Mouse (Mus musculus) midbrain, embryonic 12.5 days (tissue): ENCODE results near the gene Kng2. TPM values are rescaled to one million over a fixed set of nuclear protein-coding genes. Genes with fewer than 3 reads are reported as not detected.
A peak's percentile ranks its signal among the peaks of the same experiment; 100 is the strongest.
"Not testable (repeated sequence)": the region's sequence is repeated elsewhere in the genome, so short reads cannot be mapped to it uniquely, and the experiment has no call there.

ENCODE experiments used
- ATAC-seq: fragments of 200-750 bp; cut with Nextera tagmentation; 2 replicates; pipeline ENCODE4 v1.8.0; 2017; ENCODE audit warnings: low read depth, moderate TSS enrichment, moderate library complexity; ENCODE audit not compliant: low FRiP score
- H3K27ac ChIP-seq: fragments of 300-500 bp; sonication (generic); replicated peaks from 2 replicates; pipeline ENCODE4 v1.5.1; 2016; ENCODE audit warnings: mild to moderate bottlenecking
- H3K27me3 ChIP-seq: fragments of 300-500 bp; sonication (generic); 2 replicates; pipeline ENCODE4 v1.6.1; 2016; ENCODE audit warnings: mild to moderate bottlenecking
- H3K36me3 ChIP-seq: fragments of 300-500 bp; sonication (generic); 2 replicates; pipeline ENCODE4 v1.6.1; 2016
- H3K4me1 ChIP-seq: fragments of 300-500 bp; sonication (generic); 2 replicates; pipeline ENCODE4 v1.6.1; 2016
- H3K4me2 ChIP-seq: fragments of 300-500 bp; sonication (generic); replicated peaks from 2 replicates; pipeline ENCODE4 v1.6.1; 2016; ENCODE audit warnings: mild to moderate bottlenecking, moderate library complexity
- H3K4me3 ChIP-seq: fragments of 300-500 bp; sonication (generic); 2 replicates; pipeline ENCODE4 v1.5.1; 2016; ENCODE audit warnings: mild to moderate bottlenecking
- H3K9ac ChIP-seq: fragments of 300-500 bp; sonication (generic); replicated peaks from 2 replicates; pipeline ENCODE4 v1.6.1; 2016; ENCODE audit warnings: mild to moderate bottlenecking, moderate library complexity
- H3K9me3 ChIP-seq: fragments of 300-500 bp; sonication (generic); 2 replicates; pipeline ENCODE4 v1.6.1; 2016; ENCODE audit warnings: mild to moderate bottlenecking
- WGBS: fragments of 180-500 bp; shearing (Covaris S2); methylation state at CpG from one replicate; pipeline ENCODE4 v1.1.7; 2016; 5-methylcytosine and 5-hydroxymethylcytosine counted together
- polyA plus RNA-seq: library from polyadenylated mRNA; unstranded; fragments of >200 nt; fragmentation: Nextera tagmentation; extraction: Ambion mirVana; gene quantifications from 2 replicates; pipeline ENCODE4 v1.2.1, GENCODE M21; 2016

Gene Kng2
- polyA plus RNA-seq, 1 experiment from 2014 or later = not detected

GRCm38 (mm10) chr16:23026582-23026981, 2.7 kb downstream of the Kng2 start:
- 0 out of 2 replicates have a peak, but pooled peaks cover 5% of the 10 kb centered on the region for H3K4me1 ChIP-seq
- no peaks in the 10 kb centered on the region for H3K36me3 ChIP-seq
- ATAC-seq = no peak
- no peaks in the 10 kb centered on the region for H3K27me3 ChIP-seq
- H3K4me3 ChIP-seq = no peak overlapping the region
- H3K9me3 ChIP-seq = no peaks in the 10 kb centered on the region
- H3K9ac ChIP-seq = no peak overlapping the region
- H3K4me2 ChIP-seq = no peak overlapping the region
- no peak overlapping the region for H3K27ac ChIP-seq

- no peak overlapping the region for H3K9ac ChIP-seq
- no peaks in the 10 kb centered on the region for H3K27me3 ChIP-seq
- H3K36me3 ChIP-seq = no peaks in the 10 kb centered on the region
- no peak for ATAC-seq
- no peak overlapping the region for H3K4me2 ChIP-seq
- H3K4me1 ChIP-seq = peaks cover 13% of the 10 kb centered on the region; the same call in 1 of the 2 replicates
- H3K27ac ChIP-seq = no peak overlapping the region
- H3K4me3 ChIP-seq = no peak overlapping the region
- WGBS = 46% methylated on average over 6 of the region's 6 CpGs
- no peaks in the 10 kb centered on the region for H3K9me3 ChIP-seq
Observed at GRCm38 (mm10) chr16:23025111-23025510, 4.2 kb downstream of the Kng2 start.

- H3K4me1 ChIP-seq = peaks cover 13% of the 10 kb centered on the region; the same call in 1 of the 2 replicates
- H3K9ac ChIP-seq, H3K27me3 ChIP-seq, H3K4me3 ChIP-seq, H3K36me3 ChIP-seq, H3K27ac ChIP-seq, H3K4me2 ChIP-seq, ATAC-seq, H3K9me3 ChIP-seq: not testable (repeated sequence)
- 3% methylated on average over 1 of the region's 1 CpGs for WGBS
Observed at GRCm38 (mm10) chr16:23020571-23020970, 8.7 kb downstream of the Kng2 start.

- not testable (repeated sequence) for ATAC-seq, H3K27me3 ChIP-seq, H3K4me2 ChIP-seq, H3K4me3 ChIP-seq, H3K27ac ChIP-seq, H3K9ac ChIP-seq, H3K4me1 ChIP-seq, H3K36me3 ChIP-seq, H3K9me3 ChIP-seq
- WGBS = 66% methylated on average over 8 of the region's 8 CpGs
Observed at GRCm38 (mm10) chr16:23014645-23015044, 14.6 kb downstream of the Kng2 start.

- not testable (repeated sequence) for H3K4me3 ChIP-seq, H3K4me1 ChIP-seq, H3K36me3 ChIP-seq, H3K9me3 ChIP-seq, H3K9ac ChIP-seq, H3K27ac ChIP-seq, H3K4me2 ChIP-seq, H3K27me3 ChIP-seq, ATAC-seq
- WGBS = 80% methylated on average over 2 of the region's 2 CpGs
Observed at GRCm38 (mm10) chr16:23013786-23014185, 15.5 kb downstream of the Kng2 start.

GRCm38 (mm10) chr16:22996951-22997350, 32.3 kb downstream of the Kng2 start:
- not testable (repeated sequence) for ATAC-seq, H3K27me3 ChIP-seq, H3K4me3 ChIP-seq, H3K36me3 ChIP-seq, H3K9ac ChIP-seq, H3K27ac ChIP-seq, H3K4me1 ChIP-seq, H3K4me2 ChIP-seq, H3K9me3 ChIP-seq
- WGBS = 90% methylated on average over 3 of the region's 3 CpGs

- Histone ChIP-seq H3K9me3 (no peaks in the 10 kb centered on the region), H3K4me2 (no peak overlapping the region), H3K4me1 (no peaks in the 10 kb centered on the region), H3K27ac (no peak overlapping the region), H3K9ac (no peak overlapping the region), H3K4me3 (no peak overlapping the region), H3K27me3 (no peaks in the 10 kb centered on the region), H3K36me3 (no peaks in the 10 kb centered on the region)
- WGBS = 86% methylated on average over 1 of the region's 1 CpGs
- no peak for ATAC-seq
Observed at GRCm38 (mm10) chr16:22967383-22968030, 61.8 kb downstream of the Kng2 start.

- no peak for ATAC-seq
- no peak overlapping the region for H3K27ac ChIP-seq
- H3K9me3 ChIP-seq = no peaks in the 10 kb centered on the region
- H3K4me3 ChIP-seq = no peak overlapping the region
- no peak overlapping the region for H3K9ac ChIP-seq
- no peaks in the 10 kb centered on the region for H3K36me3 ChIP-seq
- no peaks in the 10 kb centered on the region for H3K27me3 ChIP-seq
- H3K4me2 ChIP-seq = no peak overlapping the region
- no peaks in the 10 kb centered on the region for H3K4me1 ChIP-seq
Observed at GRCm38 (mm10) chr16:22963293-22963692, 66.0 kb downstream of the Kng2 start.

GRCm38 (mm10) chr16:22962256-22962655, 67.0 kb downstream of the Kng2 start:
- no peak for ATAC-seq
- Histone ChIP-seq H3K4me3 (no peak overlapping the region), H3K9me3 (no peaks in the 10 kb centered on the region), H3K27ac (no peak overlapping the region), H3K4me2 (no peak overlapping the region), H3K9ac (no peak overlapping the region), H3K4me1 (no peaks in the 10 kb centered on the region), H3K36me3 (no peaks in the 10 kb centered on the region), H3K27me3 (no peaks in the 10 kb centered on the region)
- WGBS = 81% methylated on average over 5 of the region's 5 CpGs

- H3K27me3 ChIP-seq = no peaks in the 10 kb centered on the region
- no peak for ATAC-seq
- WGBS = 94% methylated on average over 8 of the region's 8 CpGs
- no peaks in the 10 kb centered on the region for H3K9me3 ChIP-seq
- no peaks in the 10 kb centered on the region for H3K36me3 ChIP-seq
- no peak overlapping the region for H3K27ac ChIP-seq
- no peaks in the 10 kb centered on the region for H3K4me1 ChIP-seq
- no peak overlapping the region for H3K9ac ChIP-seq
- no peak overlapping the region for H3K4me3 ChIP-seq
- no peak overlapping the region for H3K4me2 ChIP-seq
Observed at GRCm38 (mm10) chr16:22961073-22961472, 68.2 kb downstream of the Kng2 start.

GRCm38 (mm10) chr16:22956085-22956439, 73.2 kb downstream of the Kng2 start:
- Histone ChIP-seq H3K4me2 (peak overlapping the region; percentile 31), H3K9me3 (no peaks in the 10 kb centered on the region), H3K9ac (no peak overlapping the region), H3K4me1 (peaks cover 3% of the 10 kb centered on the region; the same call in 1 of the 2 replicates), H3K27me3 (no peaks in the 10 kb centered on the region), H3K36me3 (no peaks in the 10 kb centered on the region), H3K27ac (peak overlapping the region; percentile 61), H3K4me3 (no peak overlapping the region)
- peak; percentile 44; the same call in 1 of the 2 replicates for ATAC-seq
- 62% methylated on average over 11 of the region's 11 CpGs for WGBS

GRCm38 (mm10) chr16:22955397-22956084, 73.7 kb downstream of the Kng2 start:
- WGBS = 50% methylated on average over 13 of the region's 13 CpGs
- peak overlapping the region; percentile 31 for H3K4me2 ChIP-seq
- no peak overlapping the region for H3K4me3 ChIP-seq
- H3K4me1 ChIP-seq = peaks cover 3% of the 10 kb centered on the region; the same call in 1 of the 2 replicates
- H3K9me3 ChIP-seq = no peaks in the 10 kb centered on the region
- no peaks in the 10 kb centered on the region for H3K27me3 ChIP-seq
- peak overlapping the region; percentile 61 for H3K27ac ChIP-seq
- H3K36me3 ChIP-seq = no peaks in the 10 kb centered on the region
- peak; percentile 54 for ATAC-seq
- no peak overlapping the region for H3K9ac ChIP-seq
